Mouse (Mus musculus): Measurements from ENCODE around the gene St6galnac3. TPM values are rescaled to one million over a fixed set of nuclear protein-coding genes. Genes with fewer than 3 reads are reported as not detected.

Gene St6galnac3
- polyA plus RNA-seq, 1 experiment from 2014 or later, result 4.5 TPM

DNA sequence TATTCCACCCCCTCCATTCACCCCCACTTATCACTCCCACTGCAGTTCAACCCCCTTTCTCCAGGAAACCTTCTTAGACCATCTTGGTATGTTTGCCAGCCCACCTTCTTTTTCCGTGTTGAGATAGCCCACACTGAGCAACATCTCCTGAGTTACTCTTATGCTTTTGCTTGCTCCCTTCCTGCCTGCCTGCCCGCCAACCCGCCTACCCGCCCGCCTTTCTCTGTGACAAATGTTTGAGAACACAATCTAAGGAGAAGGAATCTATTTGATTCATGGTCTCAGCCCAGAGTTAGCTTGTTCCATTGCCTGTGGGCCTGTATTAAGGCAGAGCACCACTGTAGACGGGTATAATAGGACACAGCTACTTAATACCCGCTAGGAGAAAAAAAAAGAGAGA lies 531.9 kb downstream of the St6galnac3 start:
- Histone ChIP-seq H3K36me3 (ENCODE audit: control insufficient read depth, insufficient read depth, low read length) (no peaks in the 10 kb centered on the region), H3K9ac (ENCODE audit: low read length) (no peak overlapping the region), H3K27me3 (ENCODE audit: control insufficient read depth, insufficient read depth, low read length) (no peaks in the 10 kb centered on the region), H3K4me2 (replicated peaks; ENCODE audit: low read depth) (no peak overlapping the region), H3K4me3 (ENCODE audit: low read depth, low read length) (no peak overlapping the region), H3K9me3 (ENCODE audit: control insufficient read depth, low read length) (no peaks in the 10 kb centered on the region), H3K27ac (replicated peaks) (no peak overlapping the region), H3K4me1 (replicated peaks; ENCODE audit: control insufficient read depth, insufficient read depth) (no peaks in the 10 kb centered on the region)
- 68% methylated on average over 7 of the region's 7 CpGs for WGBS
- TF ChIP-seq EP300 (optimal IDR thresholded peaks at IDR 0.05) (no peak), CTCF (IDR thresholded peaks at IDR 0.05; ENCODE audit: low read depth) (no peak)
- ATAC-seq (ENCODE audit: low FRiP score, low TSS enrichment) (no peak), DNase-seq (ENCODE audit: low spot score) (no peak)

DNA sequence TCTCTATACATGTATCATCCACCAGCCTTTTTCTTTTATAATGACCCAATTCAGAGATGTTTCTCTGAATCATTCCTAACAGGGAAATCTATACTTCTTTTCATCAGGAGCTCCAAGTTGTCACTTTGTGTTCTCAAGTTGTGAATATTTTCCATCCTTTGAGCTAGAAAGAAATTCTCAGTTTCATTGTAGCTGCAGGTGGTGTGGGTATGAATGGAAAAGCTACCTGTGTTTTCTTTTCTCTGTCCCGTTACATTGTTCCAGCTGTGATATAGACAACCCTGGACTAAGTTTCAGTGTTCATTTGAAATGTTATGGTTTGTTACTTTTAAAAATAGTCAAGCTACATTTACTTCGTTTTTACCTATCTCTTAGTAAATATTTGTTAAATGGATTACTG lies 534.2 kb downstream of the St6galnac3 start:
- no peak for ATAC-seq (ENCODE audit: low FRiP score, low TSS enrichment)
- WGBS, result 44% methylated on average over 2 of the region's 2 CpGs
- Histone ChIP-seq H3K27me3 (ENCODE audit: control insufficient read depth, insufficient read depth, low read length) (no peaks in the 10 kb centered on the region), H3K9me3 (ENCODE audit: control insufficient read depth, low read length) (no peaks in the 10 kb centered on the region), H3K4me1 (replicated peaks; ENCODE audit: control insufficient read depth, insufficient read depth) (no peaks in the 10 kb centered on the region), H3K4me3 (ENCODE audit: low read depth, low read length) (no peak overlapping the region), H3K4me2 (replicated peaks; ENCODE audit: low read depth) (no peak overlapping the region), H3K36me3 (ENCODE audit: control insufficient read depth, insufficient read depth, low read length) (no peaks in the 10 kb centered on the region), H3K27ac (replicated peaks) (no peak overlapping the region), H3K9ac (ENCODE audit: low read length) (no peak overlapping the region)
- TF ChIP-seq EP300 (optimal IDR thresholded peaks at IDR 0.05), result no peak
- TF ChIP-seq CTCF (IDR thresholded peaks at IDR 0.05; ENCODE audit: low read depth), result no peak
- no peak for DNase-seq (ENCODE audit: low spot score)

DNA sequence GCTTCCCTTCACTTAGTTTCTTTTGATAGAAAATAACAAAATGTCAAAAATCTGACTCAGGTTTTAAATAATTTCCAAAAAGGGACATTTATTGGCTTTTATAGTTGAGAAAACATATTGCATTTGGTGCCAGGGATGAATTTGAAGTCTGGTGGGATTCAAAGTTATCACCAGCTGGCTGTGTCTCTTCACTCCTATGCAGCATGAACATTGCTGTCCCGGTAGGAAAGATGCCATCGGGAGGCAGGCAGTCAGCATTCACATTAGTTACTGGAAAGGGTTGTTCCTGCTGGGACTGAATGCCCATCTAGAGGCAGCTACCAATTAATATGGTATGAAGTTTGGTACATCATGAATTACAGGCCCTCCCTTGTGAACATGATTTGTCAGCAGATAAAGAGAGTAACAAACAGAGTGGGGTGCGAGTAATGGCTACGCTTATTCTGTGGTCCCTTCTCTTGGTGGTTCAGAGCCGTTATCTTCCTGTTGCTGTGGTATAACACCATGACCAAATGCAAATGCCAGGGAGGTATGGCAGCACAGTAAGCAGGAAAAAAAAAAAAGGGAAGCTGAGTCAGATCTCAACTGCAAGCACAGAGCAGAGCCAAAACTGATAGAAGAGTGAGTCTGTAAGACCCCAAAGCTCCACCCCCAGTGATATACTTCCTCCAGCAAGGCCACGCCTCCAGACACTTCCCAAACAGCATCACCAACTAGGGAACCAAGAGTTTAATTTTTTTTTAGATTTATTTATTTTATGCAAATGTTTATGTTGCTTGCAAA lies 535.1 kb downstream of the St6galnac3 start:
- Histone ChIP-seq H3K9me3 (ENCODE audit: control insufficient read depth, low read length) (no peaks in the 10 kb centered on the region), H3K9ac (ENCODE audit: low read length) (no peak overlapping the region), H3K4me1 (replicated peaks; ENCODE audit: control insufficient read depth, insufficient read depth) (no peaks in the 10 kb centered on the region), H3K36me3 (ENCODE audit: control insufficient read depth, insufficient read depth, low read length) (no peaks in the 10 kb centered on the region), H3K4me2 (replicated peaks; ENCODE audit: low read depth) (no peak overlapping the region), H3K27me3 (ENCODE audit: control insufficient read depth, insufficient read depth, low read length) (no peaks in the 10 kb centered on the region), H3K27ac (replicated peaks) (no peak overlapping the region), H3K4me3 (ENCODE audit: low read depth, low read length) (no peak overlapping the region)
- WGBS, result 88% methylated on average over 6 of the region's 6 CpGs
- DNase-seq (ENCODE audit: low spot score), result no peak
- TF ChIP-seq CTCF (IDR thresholded peaks at IDR 0.05; ENCODE audit: low read depth), result no peak
- TF ChIP-seq EP300 (optimal IDR thresholded peaks at IDR 0.05), result no peak
- ATAC-seq (ENCODE audit: low FRiP score, low TSS enrichment), result no peak

DNA sequence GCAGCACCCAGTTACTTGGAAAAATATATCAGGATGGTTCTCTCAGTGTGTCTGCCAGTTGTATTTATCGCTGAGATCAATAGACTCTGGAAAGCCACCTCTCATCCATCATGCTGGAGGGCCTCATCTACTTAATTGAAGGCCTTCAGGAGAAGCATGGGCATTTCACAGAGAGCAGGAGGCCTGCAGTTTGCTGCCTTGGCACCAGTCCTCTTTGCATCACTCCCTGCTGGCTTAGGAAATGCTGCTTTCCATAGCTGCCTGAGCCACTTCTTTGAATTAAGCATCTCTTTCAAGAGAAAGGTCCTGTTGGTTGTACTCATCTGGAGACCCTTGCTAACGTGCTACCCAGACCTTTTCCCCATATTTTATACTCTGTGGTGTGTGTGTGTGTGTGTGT lies 536.8 kb downstream of the St6galnac3 start:
- no peaks in the 10 kb centered on the region for H3K27me3 ChIP-seq (ENCODE audit: control insufficient read depth, insufficient read depth, low read length)
- H3K4me2 ChIP-seq (replicated peaks; ENCODE audit: low read depth), result no peak overlapping the region
- no peaks in the 10 kb centered on the region for H3K36me3 ChIP-seq (ENCODE audit: control insufficient read depth, insufficient read depth, low read length)
- no peak overlapping the region for H3K9ac ChIP-seq (ENCODE audit: low read length)
- H3K9me3 ChIP-seq (ENCODE audit: control insufficient read depth, low read length), result no peaks in the 10 kb centered on the region
- H3K4me1 ChIP-seq (replicated peaks; ENCODE audit: control insufficient read depth, insufficient read depth), result no peaks in the 10 kb centered on the region
- DNase-seq (ENCODE audit: low spot score), result no peak
- no peak overlapping the region for H3K4me3 ChIP-seq (ENCODE audit: low read depth, low read length)
- TF ChIP-seq CTCF (IDR thresholded peaks at IDR 0.05; ENCODE audit: low read depth) (no peak), EP300 (optimal IDR thresholded peaks at IDR 0.05) (no peak)
- ATAC-seq (ENCODE audit: low FRiP score, low TSS enrichment), result no peak
- 71% methylated on average over 2 of the region's 2 CpGs for WGBS
- H3K27ac ChIP-seq (replicated peaks), result no peak overlapping the region

DNA sequence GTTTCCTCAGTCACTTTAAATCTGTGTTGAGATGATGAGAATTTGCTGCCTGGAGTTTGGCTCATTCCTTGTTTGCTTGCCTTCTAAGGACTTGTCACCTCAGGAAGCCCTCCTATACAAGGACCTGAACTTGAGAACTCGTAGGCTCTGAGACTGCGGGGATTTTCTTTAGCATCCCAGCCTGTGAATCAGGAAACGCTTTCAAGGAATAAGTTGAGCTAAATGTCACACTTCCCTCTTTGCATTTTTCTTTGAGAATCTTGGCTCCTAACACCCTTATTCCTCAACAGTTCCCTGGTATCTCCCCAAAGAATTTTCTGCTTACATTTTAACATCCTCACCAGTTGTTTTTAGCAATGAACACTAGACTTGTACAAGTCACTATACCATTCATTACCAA lies 539.9 kb downstream of the St6galnac3 start:
- H3K36me3 ChIP-seq (ENCODE audit: control insufficient read depth, insufficient read depth, low read length), result no peaks in the 10 kb centered on the region
- H3K9ac ChIP-seq (ENCODE audit: low read length), result no peak overlapping the region
- no peak for TF ChIP-seq CTCF (IDR thresholded peaks at IDR 0.05; ENCODE audit: low read depth)
- no peaks in the 10 kb centered on the region for H3K4me1 ChIP-seq (replicated peaks; ENCODE audit: control insufficient read depth, insufficient read depth)
- no peaks in the 10 kb centered on the region for H3K27me3 ChIP-seq (ENCODE audit: control insufficient read depth, insufficient read depth, low read length)
- H3K27ac ChIP-seq (replicated peaks), result no peak overlapping the region
- ATAC-seq (ENCODE audit: low FRiP score, low TSS enrichment) (no peak), DNase-seq (ENCODE audit: low spot score) (no peak)
- no peak overlapping the region for H3K4me3 ChIP-seq (ENCODE audit: low read depth, low read length)
- 70% methylated on average over 3 of the region's 3 CpGs for WGBS
- H3K9me3 ChIP-seq (ENCODE audit: control insufficient read depth, low read length), result no peaks in the 10 kb centered on the region
- H3K4me2 ChIP-seq (replicated peaks; ENCODE audit: low read depth), result no peak overlapping the region

DNA sequence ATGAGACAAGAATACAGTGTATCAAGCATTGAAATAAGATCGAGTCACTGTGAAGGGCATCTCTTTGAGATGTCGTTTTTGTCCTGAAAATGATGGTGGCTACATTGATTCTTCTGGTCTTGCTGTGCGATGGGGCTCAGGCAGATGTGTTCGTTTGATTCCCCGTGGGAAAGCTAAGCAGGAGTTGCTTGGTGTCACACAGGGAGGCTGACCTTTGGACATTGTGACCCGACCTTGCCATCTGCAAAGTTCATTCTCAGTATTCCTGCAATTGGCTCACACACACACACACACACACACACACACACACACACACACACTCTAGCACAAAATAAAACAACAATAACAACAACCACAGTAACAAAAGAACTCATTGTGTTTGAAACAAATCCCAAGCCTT lies 543.7 kb downstream of the St6galnac3 start:
- TF ChIP-seq EP300 (optimal IDR thresholded peaks at IDR 0.05) (no peak), CTCF (IDR thresholded peaks at IDR 0.05; ENCODE audit: low read depth) (no peak)
- 58% methylated on average over 6 of the region's 6 CpGs for WGBS
- no peak for ATAC-seq (ENCODE audit: low FRiP score, low TSS enrichment)

More for the DNA sequence above, 543.7 kb downstream of the St6galnac3 start:
- no peak for DNase-seq (ENCODE audit: low spot score)
- Histone ChIP-seq H3K27me3 (ENCODE audit: control insufficient read depth, insufficient read depth, low read length) (no peaks in the 10 kb centered on the region), H3K9me3 (ENCODE audit: control insufficient read depth, low read length) (no peaks in the 10 kb centered on the region), H3K36me3 (ENCODE audit: control insufficient read depth, insufficient read depth, low read length) (no peaks in the 10 kb centered on the region), H3K9ac (ENCODE audit: low read length) (no peak overlapping the region), H3K4me3 (ENCODE audit: low read depth, low read length) (no peak overlapping the region), H3K4me2 (replicated peaks; ENCODE audit: low read depth) (no peak overlapping the region), H3K27ac (replicated peaks) (no peak overlapping the region), H3K4me1 (replicated peaks; ENCODE audit: control insufficient read depth, insufficient read depth) (no peaks in the 10 kb centered on the region)
